Mouse (Mus musculus): ENCODE data around the gene Grk2. TPM values are rescaled to one million over a fixed set of nuclear protein-coding genes. Genes with fewer than 3 reads are reported as not detected.

Gene Grk2
- polyA plus RNA-seq (2016; fragmentation: Nextera tagmentation; extraction: Ambion mirVana), result 13.6 and 15.0 TPM in 2 replicates

DNA sequence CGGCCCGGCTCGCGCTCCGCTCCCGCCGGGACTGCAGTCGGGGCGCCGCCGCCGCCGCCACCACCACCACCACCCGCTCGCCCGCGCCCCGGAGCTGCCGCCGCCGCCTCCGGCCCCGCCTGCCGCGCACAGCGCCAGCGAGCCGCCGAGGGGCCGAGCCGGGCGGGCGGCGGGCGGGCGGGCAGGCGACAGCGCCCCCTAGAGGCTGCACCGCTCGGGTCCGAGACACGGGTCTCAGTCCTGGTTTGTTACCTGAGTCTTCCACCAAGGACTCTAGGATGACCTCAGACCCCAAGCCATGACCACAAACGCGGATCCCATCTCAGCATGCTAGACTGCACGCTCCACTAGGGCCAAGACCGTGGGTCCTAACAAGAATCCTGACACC is at the start of gene Grk2:
TSS of gene Grk2 (minus strand) at position 33 of the 388 bp plus-strand sequence.
- Histone ChIP-seq H3K27me3 (ENCODE audit: poor library complexity, severe bottlenecking) (no peaks in the 10 kb centered on the region), H3K4me1 (peaks cover 49% of the 10 kb centered on the region), H3K9me3 (no peaks in the 10 kb centered on the region), H3K36me3 (replicated peaks) (no peaks in the 10 kb centered on the region; the same call in 1 of the 2 replicates), H3K4me3 (peak within 1 kb of the TSS; percentile 95), H3K27ac (peak within 1 kb of the TSS; percentile 93)
- 2% methylated on average over 43 of the region's 46 CpGs for WGBS
- peak; percentile 75 for DNase-seq (ENCODE audit: extremely low spot score, low spot score)

GRCm38 (mm10) chr19:4349455-4349854 is 43.4 kb upstream of the Grk2 start:
- no peak overlapping the region for H3K4me3 ChIP-seq
- no peak for DNase-seq (ENCODE audit: extremely low spot score, low spot score)
- no peak overlapping the region for H3K27ac ChIP-seq
- 87% methylated on average over 2 of the region's 2 CpGs for WGBS
- no peaks in the 10 kb centered on the region for H3K27me3 ChIP-seq (ENCODE audit: poor library complexity, severe bottlenecking)
- H3K9me3 ChIP-seq, result no peaks in the 10 kb centered on the region
- no peaks in the 10 kb centered on the region for H3K4me1 ChIP-seq
- peaks cover 95% of the 10 kb centered on the region for H3K36me3 ChIP-seq (replicated peaks)

GRCm38 (mm10) chr19:4346479-4346878 is 40.5 kb upstream of the Grk2 start:
- DNase-seq (ENCODE audit: extremely low spot score, low spot score), result no peak
- H3K4me3 ChIP-seq, result no peak overlapping the region
- no peak overlapping the region for H3K27ac ChIP-seq
- no peaks in the 10 kb centered on the region for H3K27me3 ChIP-seq (ENCODE audit: poor library complexity, severe bottlenecking)
- H3K36me3 ChIP-seq (replicated peaks), result peaks cover 98% of the 10 kb centered on the region
- H3K4me1 ChIP-seq, result no peaks in the 10 kb centered on the region
- H3K9me3 ChIP-seq, result no peaks in the 10 kb centered on the region
- WGBS, result 93% methylated on average over 1 of the region's 1 CpGs

GRCm38 (mm10) chr19:4338162-4338561 is 32.1 kb upstream of the Grk2 start:
- 47% methylated on average over 2 of the region's 2 CpGs for WGBS
- no peak overlapping the region for H3K4me3 ChIP-seq
- peaks cover 73% of the 10 kb centered on the region for H3K36me3 ChIP-seq (replicated peaks)
- DNase-seq (ENCODE audit: extremely low spot score, low spot score), result peak; percentile 35
- H3K27me3 ChIP-seq (ENCODE audit: poor library complexity, severe bottlenecking), result no peaks in the 10 kb centered on the region
- H3K27ac ChIP-seq, result no peak overlapping the region
- no peaks in the 10 kb centered on the region for H3K9me3 ChIP-seq
- H3K4me1 ChIP-seq, result peaks cover 20% of the 10 kb centered on the region

GRCm38 (mm10) chr19:4333791-4334190 is 27.8 kb upstream of the Grk2 start:
- under 1% methylated on average over 16 of the region's 16 CpGs for WGBS
- Histone ChIP-seq H3K4me3 (peak overlapping the region; percentile 74), H3K4me1 (peaks cover 35% of the 10 kb centered on the region), H3K9me3 (no peaks in the 10 kb centered on the region), H3K36me3 (replicated peaks) (peaks cover 62% of the 10 kb centered on the region), H3K27me3 (ENCODE audit: poor library complexity, severe bottlenecking) (no peaks in the 10 kb centered on the region), H3K27ac (peak overlapping the region; percentile 93)
- peak; percentile 92 for DNase-seq (ENCODE audit: extremely low spot score, low spot score)

DNA sequence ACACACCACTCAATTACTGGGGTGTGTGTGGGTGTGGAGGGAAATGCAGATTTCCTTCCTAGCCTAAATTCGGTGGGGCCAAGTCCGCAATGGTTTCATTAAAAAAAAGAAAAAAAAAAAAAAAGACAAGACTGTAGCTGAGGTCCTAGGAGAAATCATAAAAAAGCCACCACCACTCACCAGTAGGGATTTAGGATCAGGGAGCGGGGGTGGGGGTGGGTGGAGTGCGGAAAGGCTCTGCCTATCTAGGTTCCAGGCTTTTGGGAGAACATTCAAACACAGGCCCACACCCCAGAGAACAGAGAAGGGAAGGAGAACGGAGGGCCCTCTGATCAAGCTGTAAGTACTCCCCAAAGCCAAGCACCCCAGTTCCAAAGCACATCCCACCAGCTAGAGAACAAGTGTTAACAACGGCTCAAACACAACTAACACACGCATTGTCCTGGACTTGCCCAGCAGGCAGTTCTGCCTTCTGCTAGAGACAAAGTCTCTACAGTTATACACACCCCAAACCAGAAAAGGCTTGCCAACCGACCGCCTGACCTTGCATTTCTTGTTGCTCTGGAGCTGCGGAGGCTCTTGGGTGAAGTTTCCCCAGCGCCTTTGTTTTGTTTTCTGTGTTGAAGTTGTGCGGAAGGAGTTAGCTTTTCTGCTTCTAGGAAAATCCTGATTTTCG is 27.2 kb upstream of the Grk2 start:
- Histone ChIP-seq H3K9me3 (no peaks in the 10 kb centered on the region), H3K27ac (peak overlapping the region; percentile 93), H3K4me1 (peaks cover 35% of the 10 kb centered on the region), H3K27me3 (ENCODE audit: poor library complexity, severe bottlenecking) (no peaks in the 10 kb centered on the region), H3K36me3 (replicated peaks) (peaks cover 62% of the 10 kb centered on the region), H3K4me3 (peak overlapping the region; percentile 74)
- under 1% methylated on average over 13 of the region's 13 CpGs for WGBS
- DNase-seq (ENCODE audit: extremely low spot score, low spot score), result peak; percentile 53

GRCm38 (mm10) chr19:4332653-4333052 is 26.6 kb upstream of the Grk2 start:
- DNase-seq (ENCODE audit: extremely low spot score, low spot score), result no peak
- peaks cover 63% of the 10 kb centered on the region for H3K36me3 ChIP-seq (replicated peaks)
- H3K27me3 ChIP-seq (ENCODE audit: poor library complexity, severe bottlenecking), result no peaks in the 10 kb centered on the region
- no peaks in the 10 kb centered on the region for H3K9me3 ChIP-seq
- H3K4me3 ChIP-seq, result peak overlapping the region; percentile 74
- WGBS, result 0% methylated on average over 4 of the region's 4 CpGs
- peak overlapping the region; percentile 93 for H3K27ac ChIP-seq
- H3K4me1 ChIP-seq, result peaks cover 35% of the 10 kb centered on the region

DNA sequence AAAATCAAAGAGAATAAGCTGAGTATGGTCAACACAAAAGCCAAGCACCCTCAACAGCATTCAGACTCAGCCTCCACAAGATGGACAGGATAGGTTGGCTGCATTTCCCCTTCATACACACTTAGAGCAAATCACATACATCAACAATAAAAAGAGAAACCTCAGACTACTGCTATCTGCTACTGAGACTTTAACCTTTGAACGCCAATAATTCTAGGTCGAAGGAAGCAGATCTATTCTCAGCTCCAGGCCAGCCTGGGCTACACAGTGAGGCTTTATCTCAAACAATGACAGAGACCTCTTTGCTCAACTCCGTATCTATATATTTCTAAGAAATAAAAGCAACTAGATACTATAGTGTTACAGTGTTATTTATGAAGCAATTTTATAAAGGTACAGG is 25.3 kb upstream of the Grk2 start:
- Histone ChIP-seq H3K27me3 (ENCODE audit: poor library complexity, severe bottlenecking) (no peaks in the 10 kb centered on the region), H3K4me1 (peaks cover 35% of the 10 kb centered on the region), H3K27ac (no peak overlapping the region), H3K9me3 (no peaks in the 10 kb centered on the region), H3K36me3 (replicated peaks) (peaks cover 66% of the 10 kb centered on the region), H3K4me3 (peak overlapping the region; percentile 74; the same call in 1 of the 2 replicates)
- no peak for DNase-seq (ENCODE audit: extremely low spot score, low spot score)
- WGBS, result 95% methylated on average over 3 of the region's 3 CpGs

DNA sequence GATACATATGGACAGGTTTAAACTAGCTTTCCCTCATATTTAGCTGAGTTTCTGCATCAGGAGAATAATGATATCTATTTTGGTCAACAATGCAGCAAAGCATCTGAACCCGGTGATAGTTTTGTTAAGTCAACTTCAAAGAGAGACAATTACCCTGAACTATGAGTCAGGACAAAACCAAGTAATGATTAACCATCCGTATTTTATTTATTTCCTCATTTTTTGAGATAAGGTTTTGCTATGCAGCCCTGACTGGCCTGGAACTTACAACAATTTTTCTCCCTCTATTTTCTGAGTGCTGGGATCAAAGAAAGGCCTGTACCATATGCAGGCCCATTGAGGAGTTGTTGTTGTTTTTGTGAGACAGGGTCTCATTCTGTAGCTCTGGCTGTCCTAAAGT is 24.6 kb upstream of the Grk2 start:
- H3K36me3 ChIP-seq (replicated peaks), result peaks cover 72% of the 10 kb centered on the region
- H3K27ac ChIP-seq, result no peak overlapping the region
- DNase-seq (ENCODE audit: extremely low spot score, low spot score), result no peak
- H3K4me3 ChIP-seq, result no peak overlapping the region
- no peaks in the 10 kb centered on the region for H3K27me3 ChIP-seq (ENCODE audit: poor library complexity, severe bottlenecking)
- no peaks in the 10 kb centered on the region for H3K9me3 ChIP-seq
- peaks cover 35% of the 10 kb centered on the region for H3K4me1 ChIP-seq
- 90% methylated on average over 2 of the region's 2 CpGs for WGBS

DNA sequence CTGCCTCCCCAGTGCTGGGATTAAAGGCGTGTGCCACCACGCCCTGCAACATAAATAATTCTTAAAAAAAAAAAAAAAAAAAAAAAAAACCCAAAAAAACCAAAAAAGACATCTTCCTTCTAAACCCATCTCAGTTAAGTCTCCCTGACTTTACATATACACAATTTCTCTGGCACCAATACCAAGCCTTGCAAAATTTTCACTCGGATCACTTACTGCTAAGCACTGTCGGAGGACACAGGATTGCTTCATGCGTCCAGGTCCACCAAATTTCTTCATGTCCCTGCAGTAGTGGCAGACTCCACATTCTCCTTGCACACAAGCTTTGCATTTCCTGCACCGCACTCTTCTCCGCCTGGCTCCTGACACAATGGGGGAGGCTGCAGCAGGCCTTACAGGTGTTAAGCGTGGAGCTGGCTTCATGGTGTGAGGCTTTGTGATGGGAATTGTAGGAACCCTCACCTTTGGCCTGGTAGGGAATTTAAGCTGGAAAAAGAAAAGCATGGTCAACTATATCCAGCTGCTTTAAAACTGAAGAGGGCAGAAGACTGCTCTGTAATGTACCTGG is 22.8 kb upstream of the Grk2 start:
- Histone ChIP-seq H3K4me3 (no peak overlapping the region), H3K36me3 (replicated peaks) (peaks cover 82% of the 10 kb centered on the region), H3K27me3 (ENCODE audit: poor library complexity, severe bottlenecking) (no peaks in the 10 kb centered on the region), H3K27ac (no peak overlapping the region), H3K4me1 (peaks cover 21% of the 10 kb centered on the region), H3K9me3 (no peaks in the 10 kb centered on the region)
- WGBS, result 92% methylated on average over 8 of the region's 8 CpGs
- no peak for DNase-seq (ENCODE audit: extremely low spot score, low spot score)

DNA sequence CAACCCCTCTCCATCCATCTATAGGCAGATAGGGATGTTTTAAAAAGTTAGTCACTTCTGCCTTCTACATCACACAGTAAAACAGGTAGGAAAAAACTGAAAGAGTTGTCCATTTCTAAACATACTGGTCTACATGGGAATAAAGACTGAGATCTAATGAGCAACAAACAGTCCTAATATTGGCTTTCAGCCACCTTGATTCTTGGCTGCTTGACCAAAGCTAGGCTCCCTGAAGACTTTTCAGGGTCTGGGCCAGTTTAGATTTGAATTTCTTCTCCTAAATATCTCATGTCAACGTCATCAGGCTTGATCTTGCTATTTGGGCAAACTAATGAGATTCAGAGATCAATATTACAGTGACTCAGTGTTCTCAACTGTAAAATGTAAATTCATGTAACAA is 20.9 kb upstream of the Grk2 start:
- peaks cover 100% of the 10 kb centered on the region for H3K36me3 ChIP-seq (replicated peaks)

GRCm38 (mm10) chr19:4326106-4326505 is 20.1 kb upstream of the Grk2 start:
- Histone ChIP-seq H3K4me1 (no peaks in the 10 kb centered on the region; the same call in 1 of the 2 replicates), H3K27me3 (ENCODE audit: poor library complexity, severe bottlenecking) (no peaks in the 10 kb centered on the region), H3K9me3 (no peaks in the 10 kb centered on the region), H3K4me3 (no peak overlapping the region), H3K27ac (no peak overlapping the region), H3K36me3 (replicated peaks) (peaks cover 99% of the 10 kb centered on the region)
- 92% methylated on average over 3 of the region's 3 CpGs for WGBS
- DNase-seq (ENCODE audit: extremely low spot score, low spot score), result no peak

More for the DNA sequence above, 20.9 kb upstream of the Grk2 start:
- Histone ChIP-seq H3K4me3 (no peak overlapping the region), H3K27ac (no peak overlapping the region), H3K4me1 (peaks cover 4% of the 10 kb centered on the region), H3K27me3 (ENCODE audit: poor library complexity, severe bottlenecking) (no peaks in the 10 kb centered on the region), H3K9me3 (no peaks in the 10 kb centered on the region)
- no peak for DNase-seq (ENCODE audit: extremely low spot score, low spot score)
- WGBS, result 92% methylated on average over 1 of the region's 1 CpGs

GRCm38 (mm10) chr19:4322134-4322533 is 16.1 kb upstream of the Grk2 start:
- Histone ChIP-seq H3K4me3 (no peak overlapping the region), H3K27me3 (ENCODE audit: poor library complexity, severe bottlenecking) (no peaks in the 10 kb centered on the region), H3K36me3 (replicated peaks) (peaks cover 99% of the 10 kb centered on the region), H3K4me1 (no peaks in the 10 kb centered on the region), H3K27ac (no peak overlapping the region), H3K9me3 (no peaks in the 10 kb centered on the region)
- WGBS, result 96% methylated on average over 3 of the region's 3 CpGs
- DNase-seq (ENCODE audit: extremely low spot score, low spot score), result no peak

Data from forebrain, embryonic 10.5 days (tissue).